Mouse (Mus musculus): ENCODE measurements at regions not wholly inside any gene's neighbourhood (a gene's known extent, or its start where the extent isn't known, plus 50 kb on each side); places are given as distances from the start of the nearest gene placed in this dataset.
"Not testable (repeated sequence)": the region's sequence is repeated elsewhere in the genome, so short reads cannot be mapped to it uniquely, and the experiment has no call there.

DNA sequence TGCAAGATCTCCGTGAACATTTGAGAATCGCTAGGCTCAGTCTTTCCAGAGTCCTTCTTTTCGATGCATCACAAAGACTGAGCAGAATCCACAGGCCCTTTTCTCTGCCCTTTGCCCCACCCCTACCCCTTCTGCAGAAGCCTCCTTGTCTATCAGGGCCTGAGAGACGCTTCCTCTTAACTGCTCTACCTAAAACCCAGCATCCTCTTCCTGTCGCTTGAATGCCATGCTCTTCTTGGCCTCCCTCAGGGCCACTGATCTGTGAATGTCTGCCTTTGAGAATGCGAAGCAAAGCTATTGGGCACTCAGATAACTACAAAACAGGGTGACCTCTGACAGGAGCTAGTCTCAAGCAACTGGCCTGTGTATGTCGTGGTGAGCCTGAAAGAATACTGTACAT is 237.1 kb downstream of the Gm5426 start:
- DNase-seq = no peak

GRCm38 (mm10) chr10:96374293-96375069 is 238.1 kb downstream of the Gm5426 start:
- DNase-seq = no peak

GRCm38 (mm10) chr10:96375070-96375447 is 238.7 kb downstream of the Gm5426 start:
- DNase-seq = no peak

DNA sequence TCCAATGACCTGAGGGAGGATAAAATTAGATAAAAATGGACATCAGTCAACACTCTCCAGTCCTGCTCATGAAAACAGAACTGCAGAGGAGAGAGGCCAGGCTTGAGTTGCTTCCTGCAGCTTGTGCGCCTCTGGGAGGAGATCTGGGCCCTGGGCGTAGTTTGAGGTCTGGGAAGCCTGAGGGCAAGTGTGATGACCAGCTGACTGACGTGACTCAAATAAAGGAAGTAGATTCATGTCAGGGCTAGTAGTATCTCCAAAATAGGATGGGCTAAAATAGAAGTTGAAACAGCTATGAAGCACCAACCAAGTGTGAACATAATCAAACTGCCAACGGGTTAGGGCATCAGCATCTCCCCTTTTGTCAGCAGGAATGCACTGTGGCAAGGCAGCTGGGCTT is 239.3 kb upstream of the Btg1 start:
- no peak for DNase-seq

- no peak for DNase-seq
Measured at GRCm38 (mm10) chr10:96379016-96379771, 237.6 kb upstream of the Btg1 start.

- no peak for DNase-seq
Measured at GRCm38 (mm10) chr10:96381664-96382063, 235.1 kb upstream of the Btg1 start.

- no peak for DNase-seq
Measured at GRCm38 (mm10) chr10:96391748-96392147, 225.1 kb upstream of the Btg1 start.

DNA sequence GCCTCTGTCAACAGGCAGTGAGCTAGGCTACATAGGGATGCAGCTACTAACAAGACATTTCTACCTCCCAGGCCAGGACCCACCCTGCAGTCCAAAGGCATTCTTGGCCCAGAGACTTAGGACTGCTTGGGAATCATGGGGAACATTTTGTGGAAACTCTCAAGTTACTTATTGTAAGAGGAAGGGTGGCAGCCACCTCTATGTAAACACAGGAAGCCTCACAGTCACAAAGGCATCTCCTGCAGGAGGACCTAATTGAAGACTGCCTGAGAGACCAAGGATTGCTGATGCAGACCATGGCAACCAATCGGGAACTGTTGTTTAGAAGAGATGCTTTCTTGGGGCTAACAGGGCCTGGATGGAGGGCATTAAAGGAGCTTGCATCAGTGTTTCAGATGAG is 224.0 kb upstream of the Btg1 start:
- no peak for DNase-seq

GRCm38 (mm10) chr10:96394210-96394609 is 222.6 kb upstream of the Btg1 start:
- DNase-seq = no peak

DNA sequence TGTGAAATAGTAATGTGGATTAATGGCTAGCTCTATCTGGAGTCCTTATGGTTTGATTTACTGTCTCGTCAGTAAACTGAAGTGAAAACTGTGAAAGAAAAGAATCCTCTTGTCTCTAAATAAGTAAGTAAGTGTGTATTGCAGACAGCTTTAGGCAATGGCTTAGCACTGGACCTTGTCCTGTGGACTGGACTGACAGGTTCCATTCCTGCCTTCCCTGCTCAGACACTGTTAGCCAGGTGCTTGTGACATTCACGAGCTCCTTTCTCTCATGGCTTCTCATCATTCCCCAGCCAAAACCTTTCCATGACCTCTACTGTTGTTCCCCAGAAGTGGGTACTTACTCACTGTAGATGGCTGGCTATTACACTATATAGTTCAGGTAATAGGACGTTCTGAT is 221.8 kb upstream of the Btg1 start:
- no peak for DNase-seq

DNA sequence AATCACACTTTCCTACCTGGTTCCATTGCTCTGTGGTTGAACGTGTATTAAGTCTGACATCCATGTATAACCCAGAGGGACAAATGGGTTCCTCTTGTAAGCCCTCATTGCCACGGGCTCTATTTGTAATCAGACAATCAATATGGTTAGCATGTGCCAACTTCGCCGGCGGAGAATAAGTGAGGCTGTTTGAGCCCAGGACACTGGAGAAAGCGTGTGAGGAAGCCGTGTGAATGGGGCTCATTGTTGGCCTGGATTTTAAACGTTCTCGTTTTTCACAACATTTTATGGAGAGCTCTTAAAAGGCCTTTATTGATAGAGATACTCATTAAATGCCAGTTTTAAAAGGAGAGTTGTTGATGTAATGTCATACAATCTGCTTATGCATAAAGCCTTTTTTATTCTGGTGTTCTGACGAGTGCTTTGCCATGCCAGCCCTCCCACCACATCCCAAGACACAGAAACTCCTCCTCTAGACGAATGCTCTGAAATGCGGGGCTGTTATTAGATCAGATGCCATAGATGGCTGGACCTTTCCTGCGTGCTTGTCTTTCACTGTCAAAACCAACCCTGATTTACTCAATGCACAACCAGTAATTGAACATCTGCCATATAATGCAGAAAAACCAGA is 218.8 kb upstream of the Btg1 start:
- no peak for DNase-seq

DNA sequence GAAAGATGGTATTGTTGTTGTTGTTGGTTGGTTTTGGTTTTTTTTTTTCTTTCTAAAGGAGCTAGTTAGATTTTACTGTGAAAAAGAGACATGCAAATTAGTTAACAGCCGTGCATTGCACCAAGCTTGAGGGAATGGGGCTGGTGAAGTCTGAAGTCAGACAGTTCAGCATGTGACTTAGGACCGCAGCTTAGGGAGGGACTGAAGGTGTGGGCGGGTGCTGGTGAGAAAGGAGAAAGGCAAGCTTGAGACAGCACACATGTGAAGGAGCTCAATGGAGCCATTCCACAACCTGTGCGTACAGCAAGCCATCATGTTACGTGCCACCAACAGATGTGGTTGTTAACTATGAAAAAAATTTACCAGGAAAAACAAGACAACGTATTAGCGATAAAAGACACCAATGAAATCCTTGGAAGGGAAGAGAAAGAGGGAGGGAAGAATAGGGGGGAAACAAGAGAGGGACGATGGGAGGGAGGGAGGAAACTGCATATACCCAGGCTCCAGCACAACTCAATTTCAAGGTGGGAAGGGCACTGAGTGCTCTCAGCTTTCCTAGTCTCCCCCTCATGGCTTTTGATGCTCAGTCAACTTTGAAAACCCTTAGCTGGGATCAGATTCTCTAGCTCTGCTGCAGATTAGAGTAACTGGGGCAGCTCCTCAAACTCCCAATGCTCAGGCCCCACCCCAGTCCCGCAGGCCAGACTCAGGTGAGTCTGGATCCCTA is 218.1 kb upstream of the Btg1 start:
- no peak for DNase-seq

DNA sequence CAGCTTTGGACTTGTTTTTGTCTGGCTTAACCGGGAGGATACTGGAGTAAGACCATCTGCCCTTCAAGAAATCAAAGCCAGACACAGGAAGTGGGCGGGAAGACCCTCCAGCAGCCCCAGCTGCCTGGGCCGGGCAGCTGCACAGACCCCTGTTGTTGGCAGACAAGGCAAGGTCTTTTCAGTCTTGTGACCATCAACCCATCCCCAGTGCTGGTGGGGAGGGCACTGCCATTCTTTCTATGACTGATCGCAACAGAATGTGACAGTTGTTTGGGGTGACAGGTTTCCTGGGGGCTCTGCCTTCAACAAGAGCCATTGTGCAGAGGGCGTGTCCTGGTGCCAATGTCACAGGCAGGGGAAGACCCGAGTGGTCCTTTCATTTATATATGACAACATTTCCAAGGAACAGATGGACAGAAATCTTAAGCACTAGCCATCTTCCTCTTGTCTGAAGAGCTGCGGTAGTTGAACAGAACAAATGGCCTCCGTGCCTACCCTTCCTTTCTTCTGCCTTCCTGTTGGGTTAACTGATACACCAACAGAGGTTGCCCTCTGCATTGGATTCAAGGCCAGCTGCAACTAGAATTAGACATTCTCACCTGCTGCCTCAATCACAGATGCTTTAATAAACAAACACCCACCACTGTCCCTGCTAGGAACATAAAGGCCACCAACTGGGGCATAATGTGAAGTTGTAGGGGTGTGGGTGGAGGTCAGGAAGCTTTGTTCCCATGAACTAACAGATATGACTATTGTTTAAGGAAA is 217.0 kb upstream of the Btg1 start:
- DNase-seq = no peak

DNA sequence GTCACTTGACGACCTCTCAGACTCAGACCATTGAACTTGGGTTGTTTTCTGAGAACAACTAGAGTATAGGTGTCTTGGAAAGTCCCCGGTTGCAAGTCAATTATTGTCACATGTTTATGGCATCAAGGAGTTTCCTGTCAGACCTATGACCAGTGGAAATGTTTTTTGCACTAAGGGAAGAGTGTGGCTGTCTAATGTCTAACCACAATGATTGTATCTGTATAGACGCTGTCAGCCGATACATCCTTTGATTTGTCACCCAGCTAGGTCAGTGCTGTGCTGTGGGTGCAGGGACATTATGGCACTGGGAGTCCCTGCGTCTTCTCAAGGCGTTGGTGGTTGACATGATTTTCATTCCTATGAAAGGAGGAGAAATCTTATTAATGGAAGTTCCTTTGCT is 216.0 kb upstream of the Btg1 start:
- no peak for DNase-seq

DNA sequence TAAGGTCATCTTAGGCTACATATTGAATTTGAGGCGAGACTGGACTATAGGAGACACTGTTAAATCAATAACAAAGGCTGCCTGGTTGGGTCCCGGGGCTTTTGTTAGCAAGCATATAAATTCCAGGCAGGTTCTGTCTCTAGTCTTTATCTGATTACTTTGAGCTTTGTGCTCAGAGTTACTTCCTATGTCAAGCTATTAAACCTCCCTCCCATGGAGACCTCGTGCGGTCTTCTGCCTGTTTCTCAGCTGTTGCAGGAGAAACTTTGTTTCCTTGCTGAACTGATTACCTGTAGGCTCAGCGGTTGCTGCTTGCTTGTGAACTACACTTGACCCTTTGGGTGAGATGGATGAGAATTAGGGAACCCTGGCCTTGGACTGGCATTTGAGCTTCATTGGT is 210.5 kb upstream of the Btg1 start:
- DNase-seq = no peak

DNA sequence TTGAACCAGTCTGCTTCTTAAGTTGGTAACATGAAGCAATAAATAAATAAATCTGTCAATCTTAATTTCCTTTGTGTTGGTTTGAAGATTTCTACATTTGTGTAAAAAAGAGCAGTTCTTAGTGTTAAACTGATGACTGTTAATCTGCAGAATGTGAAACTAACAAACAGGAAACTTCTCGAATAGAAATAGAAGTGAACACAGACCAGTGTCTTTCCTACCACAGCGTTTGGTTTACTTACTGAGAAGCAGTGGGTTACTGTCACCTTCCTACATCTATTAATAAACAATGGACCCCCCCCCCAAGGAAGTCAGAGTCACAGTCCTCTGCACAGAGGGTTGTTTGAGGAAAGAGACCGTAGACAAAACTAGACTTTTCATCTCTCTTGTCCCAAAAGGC is 209.0 kb upstream of the Btg1 start:
- DNase-seq = no peak

- DNase-seq = no peak
Measured at GRCm38 (mm10) chr10:96408250-96408649, 208.6 kb upstream of the Btg1 start.

DNA sequence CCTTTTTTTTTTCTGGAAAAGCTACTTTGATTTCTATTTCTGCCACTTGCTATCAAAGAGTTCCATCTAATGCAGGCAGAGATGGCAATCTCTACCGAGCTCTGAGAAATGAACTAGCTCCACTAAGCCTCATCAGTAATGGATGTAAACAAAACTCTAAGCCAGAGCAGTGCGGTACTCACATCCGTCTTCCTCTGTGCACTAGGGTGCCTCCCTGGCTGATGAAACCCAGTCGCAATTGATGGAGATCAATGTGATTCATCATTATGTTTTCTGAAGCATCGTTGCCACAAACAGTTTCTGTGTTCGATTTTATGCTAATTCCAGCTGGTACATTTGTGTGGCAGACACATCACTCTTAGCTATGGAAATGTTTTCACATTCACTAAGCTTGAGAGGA is 206.8 kb upstream of the Btg1 start:
- DNase-seq = no peak

- no peak for DNase-seq
Measured at GRCm38 (mm10) chr10:96414807-96415206, 202.0 kb upstream of the Btg1 start.

DNA sequence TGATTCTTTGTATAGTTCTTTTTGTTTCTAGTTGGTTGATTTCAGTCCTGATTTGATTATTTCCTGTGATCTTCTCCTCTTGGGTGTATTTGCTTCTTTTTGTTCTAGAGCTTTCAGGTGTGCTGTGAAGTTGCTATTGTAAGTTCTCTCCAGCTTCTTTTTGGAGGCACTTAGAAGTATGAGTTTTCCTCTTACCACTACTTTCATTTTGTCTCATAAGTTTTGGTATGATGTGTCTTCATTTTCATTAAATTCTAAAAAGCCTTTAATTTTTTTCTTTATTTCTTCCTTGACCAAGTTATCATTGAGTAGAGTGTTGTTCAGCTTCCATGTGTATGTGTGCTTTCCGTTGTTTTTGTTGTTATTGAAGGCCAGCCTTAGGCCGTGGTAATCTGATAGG is 195.3 kb upstream of the Btg1 start:
- DNase-seq = not testable (repeated sequence)

DNA sequence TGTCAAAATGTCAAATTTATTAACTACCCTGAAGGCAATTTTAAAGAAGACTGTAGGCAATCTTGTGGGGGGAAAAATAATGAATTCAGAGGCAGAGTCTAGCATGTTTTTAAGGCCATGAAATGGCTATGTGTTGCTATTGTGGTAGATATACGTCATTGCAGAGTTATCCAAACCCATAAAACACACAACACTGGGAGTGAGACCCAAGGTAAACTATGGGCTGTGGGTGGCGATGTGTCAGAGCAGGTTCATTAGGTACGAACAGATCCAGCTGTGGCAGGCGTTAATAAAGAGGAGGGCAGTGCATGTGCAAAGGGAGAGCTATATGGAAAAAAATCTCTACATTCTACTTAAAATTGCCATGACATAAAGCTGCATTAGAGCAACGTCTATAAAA is 189.4 kb upstream of the Btg1 start:
- no peak for DNase-seq

- DNase-seq = no peak
Measured at GRCm38 (mm10) chr10:96430142-96430541, 186.7 kb upstream of the Btg1 start.

GRCm38 (mm10) chr10:96435109-96435508 is 181.7 kb upstream of the Btg1 start:
- DNase-seq = no peak
